Mouse (Mus musculus): ENCODE measurements around the gene Gngt2. TPM values are rescaled to one million over a fixed set of nuclear protein-coding genes. Genes with fewer than 3 reads are reported as not detected.

The Gngt2 gene
- polyA plus RNA-seq, 1 experiment from 2014 or later, result 24.2 TPM

DNA sequence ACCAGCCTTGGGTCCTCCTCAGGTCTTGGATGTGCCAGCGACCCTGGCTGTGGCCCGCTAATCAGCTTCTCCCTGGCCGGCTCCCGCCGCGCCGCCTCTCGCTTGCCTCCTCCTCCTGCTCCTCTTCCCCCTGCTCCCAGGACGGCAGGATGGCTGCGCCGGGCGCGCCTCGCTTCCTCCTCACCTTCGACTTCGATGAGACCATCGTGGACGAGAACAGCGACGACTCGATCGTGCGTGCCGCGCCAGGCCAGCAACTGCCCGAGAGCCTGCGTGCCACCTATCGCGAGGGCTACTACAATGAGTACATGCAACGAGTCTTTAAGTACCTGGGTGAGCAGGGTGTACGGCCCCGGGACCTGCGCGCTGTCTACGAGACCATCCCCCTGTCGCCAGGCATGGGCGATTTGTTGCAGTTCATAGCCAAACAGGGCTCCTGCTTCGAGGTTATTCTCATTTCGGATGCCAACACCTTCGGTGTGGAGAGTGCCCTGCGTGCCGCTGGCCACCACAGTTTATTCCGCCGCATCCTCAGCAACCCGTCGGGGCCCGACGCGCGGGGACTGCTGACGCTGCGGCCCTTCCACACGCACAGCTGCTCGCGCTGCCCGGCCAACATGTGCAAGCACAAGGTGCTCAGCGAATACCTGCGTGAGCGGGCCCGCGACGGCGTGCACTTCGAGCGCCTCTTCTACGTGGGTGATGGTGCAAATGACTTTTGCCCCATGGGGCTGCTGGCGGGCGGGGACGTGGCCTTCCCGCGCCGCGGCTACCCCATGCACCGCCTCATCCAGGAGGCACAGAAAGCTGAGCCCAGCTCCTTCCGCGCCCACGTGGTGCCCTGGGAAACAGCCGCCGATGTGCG lies 6.4 kb upstream of the Gngt2 start:
- Histone ChIP-seq H3K4me1 (ENCODE audit: insufficient read depth, low read length) (peaks cover 37% of the 10 kb centered on the region), H3K27ac (ENCODE audit: low read length) (no peak overlapping the region), H3K4me3 (ENCODE audit: low read length) (peak overlapping the region; percentile 34), H3K4me2 (replicated peaks; ENCODE audit: low read depth, low read length) (peak overlapping the region; percentile 47), H3K36me3 (ENCODE audit: insufficient read depth, low read length) (no peaks in the 10 kb centered on the region), H3K9me3 (ENCODE audit: low read length) (no peaks in the 10 kb centered on the region), H3K9ac (replicated peaks; ENCODE audit: low read length) (peak overlapping the region; percentile 27; the same call in 1 of the 2 replicates), H3K27me3 (ENCODE audit: insufficient read depth, low read length) (peaks cover 84% of the 10 kb centered on the region)
- WGBS, result 2% methylated on average over 80 of the region's 80 CpGs
- no peak for ATAC-seq (ENCODE audit: low FRiP score, low TSS enrichment)

DNA sequence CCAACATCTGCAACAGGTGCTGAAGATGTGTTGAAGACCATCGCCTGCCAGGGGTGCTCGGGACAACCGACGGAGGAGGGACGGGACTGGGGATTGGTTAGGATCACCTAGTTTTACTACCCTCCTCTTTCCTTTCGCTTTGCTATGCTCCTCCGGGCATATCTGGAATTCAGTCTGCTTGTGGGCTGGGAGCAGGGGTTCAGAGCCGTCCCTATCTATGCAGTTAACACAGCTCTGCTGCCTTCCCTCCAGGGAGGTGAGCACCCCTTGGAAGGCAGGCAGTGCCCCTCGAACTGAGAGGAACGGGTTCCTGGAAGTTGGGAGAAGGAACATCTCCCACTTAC lies 5.8 kb upstream of the Gngt2 start:
- no peak for ATAC-seq (ENCODE audit: low FRiP score, low TSS enrichment)
- Histone ChIP-seq H3K4me2 (replicated peaks; ENCODE audit: low read depth, low read length) (peak overlapping the region; percentile 47), H3K36me3 (ENCODE audit: insufficient read depth, low read length) (no peaks in the 10 kb centered on the region), H3K27ac (ENCODE audit: low read length) (no peak overlapping the region), H3K4me1 (ENCODE audit: insufficient read depth, low read length) (peaks cover 43% of the 10 kb centered on the region), H3K9me3 (ENCODE audit: low read length) (no peaks in the 10 kb centered on the region), H3K27me3 (ENCODE audit: insufficient read depth, low read length) (peaks cover 89% of the 10 kb centered on the region), H3K4me3 (ENCODE audit: low read length) (peak overlapping the region; percentile 34), H3K9ac (replicated peaks; ENCODE audit: low read length) (no peak overlapping the region)
- WGBS, result 6% methylated on average over 10 of the region's 10 CpGs

DNA sequence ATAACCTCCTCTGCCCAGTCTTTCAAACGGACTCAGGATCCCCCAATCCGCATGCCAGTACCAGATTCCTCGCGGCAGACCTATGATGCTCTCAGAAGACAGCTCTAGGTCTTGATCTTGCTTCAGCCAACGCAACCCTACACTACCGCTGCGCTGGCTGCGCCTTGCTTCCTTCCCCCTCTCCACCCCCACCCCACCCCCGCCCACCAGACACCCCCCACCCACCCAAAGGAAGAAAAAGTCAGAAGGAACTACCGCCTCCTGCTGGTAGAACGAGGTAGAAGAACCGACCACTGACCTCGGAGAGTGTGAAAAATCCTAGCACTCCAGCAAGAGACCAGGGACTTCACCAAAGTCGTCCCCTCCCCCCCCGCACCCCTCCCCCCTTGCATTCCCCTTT lies 5.4 kb upstream of the Gngt2 start:
- peaks cover 87% of the 10 kb centered on the region for H3K27me3 ChIP-seq (ENCODE audit: insufficient read depth, low read length)
- peak overlapping the region; percentile 34 for H3K4me3 ChIP-seq (ENCODE audit: low read length)
- H3K9ac ChIP-seq (replicated peaks; ENCODE audit: low read length), result no peak overlapping the region
- no peaks in the 10 kb centered on the region for H3K9me3 ChIP-seq (ENCODE audit: low read length)
- ATAC-seq (ENCODE audit: low FRiP score, low TSS enrichment), result no peak
- peak overlapping the region; percentile 47 for H3K4me2 ChIP-seq (replicated peaks; ENCODE audit: low read depth, low read length)
- no peaks in the 10 kb centered on the region for H3K36me3 ChIP-seq (ENCODE audit: insufficient read depth, low read length)
- 5% methylated on average over 13 of the region's 15 CpGs for WGBS
- H3K27ac ChIP-seq (ENCODE audit: low read length), result no peak overlapping the region
- H3K4me1 ChIP-seq (ENCODE audit: insufficient read depth, low read length), result peaks cover 47% of the 10 kb centered on the region

DNA sequence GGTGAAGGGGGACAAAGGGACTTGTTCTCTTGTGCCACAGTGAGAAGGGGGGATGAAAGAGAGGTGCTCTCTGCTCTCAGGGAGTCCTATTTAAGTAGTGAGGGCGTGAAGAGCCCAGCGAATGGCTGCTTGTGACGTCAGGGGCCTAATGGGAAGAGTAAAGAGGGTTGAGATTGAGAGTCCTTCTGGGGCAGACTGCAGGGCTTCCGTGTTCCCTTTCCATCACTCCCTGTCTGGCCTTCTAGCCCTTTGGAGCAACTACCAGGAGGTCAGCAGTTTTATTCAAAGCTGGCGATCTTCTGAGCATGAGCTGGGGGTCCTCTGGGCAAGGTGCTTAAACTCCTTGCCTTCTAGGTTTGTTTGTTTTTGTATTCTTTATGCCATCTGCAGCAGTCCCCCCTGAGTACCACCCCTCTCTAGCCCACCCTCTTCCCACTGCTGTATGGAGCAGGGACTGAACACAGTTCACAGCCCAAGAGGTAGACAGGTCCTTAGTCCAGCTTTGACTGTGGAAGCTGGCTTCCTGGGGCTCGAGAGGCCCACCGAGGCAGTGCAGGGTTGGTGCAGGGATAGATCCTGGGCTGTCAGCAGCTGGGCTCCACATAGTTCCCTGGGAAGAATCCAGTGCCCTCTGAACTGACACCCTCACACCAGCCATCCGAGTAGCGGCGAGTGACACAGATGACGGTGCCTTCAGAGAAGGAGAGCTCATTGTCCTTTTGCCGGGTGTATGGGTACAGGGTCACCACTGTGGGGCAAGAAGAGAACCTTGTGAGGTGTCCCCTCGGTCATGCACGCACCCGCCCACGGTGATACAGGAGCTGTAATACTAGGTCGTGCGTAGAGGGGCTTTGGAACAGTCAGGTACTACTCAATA lies 4.6 kb upstream of the Gngt2 start:
- no peak for ATAC-seq (ENCODE audit: low FRiP score, low TSS enrichment)
- no peak overlapping the region for H3K4me3 ChIP-seq (ENCODE audit: low read length)
- 47% methylated on average over 18 of the region's 18 CpGs for WGBS
- H3K27me3 ChIP-seq (ENCODE audit: insufficient read depth, low read length), result peaks cover 81% of the 10 kb centered on the region
- no peaks in the 10 kb centered on the region for H3K9me3 ChIP-seq (ENCODE audit: low read length)
- peaks cover 52% of the 10 kb centered on the region for H3K4me1 ChIP-seq (ENCODE audit: insufficient read depth, low read length)
- H3K9ac ChIP-seq (replicated peaks; ENCODE audit: low read length), result no peak overlapping the region
- no peaks in the 10 kb centered on the region for H3K36me3 ChIP-seq (ENCODE audit: insufficient read depth, low read length)
- H3K27ac ChIP-seq (ENCODE audit: low read length), result no peak overlapping the region
- no peak overlapping the region for H3K4me2 ChIP-seq (replicated peaks; ENCODE audit: low read depth, low read length)

DNA sequence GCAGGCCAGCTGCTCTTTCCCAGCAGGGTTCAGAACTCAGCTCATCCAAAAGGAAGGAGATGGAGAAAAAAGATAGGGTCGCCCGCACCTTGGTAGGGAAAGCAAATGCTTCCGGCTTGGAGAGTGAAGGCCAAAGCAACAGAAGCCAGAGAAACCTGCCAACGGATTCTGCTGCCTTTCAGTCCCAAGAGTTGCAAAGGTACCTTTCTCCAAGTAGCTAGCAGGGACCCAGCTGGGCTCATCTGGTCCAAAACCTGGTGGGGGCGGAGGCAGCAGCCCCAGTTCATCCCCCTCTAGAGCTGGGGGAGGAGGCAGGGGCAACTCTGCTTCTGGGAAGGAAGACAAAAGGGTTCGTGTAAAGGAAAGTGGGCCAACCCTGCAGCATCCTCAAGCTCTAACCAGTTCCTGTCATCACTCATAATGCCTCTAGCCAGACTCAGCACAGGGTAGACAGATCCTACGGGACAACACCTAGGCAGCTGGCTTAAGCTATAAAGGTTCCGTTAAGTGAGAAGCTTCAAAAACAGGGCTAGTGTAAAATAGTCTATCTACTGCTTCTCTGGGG lies 3.9 kb upstream of the Gngt2 start:
- Histone ChIP-seq H3K4me2 (replicated peaks; ENCODE audit: low read depth, low read length) (no peak overlapping the region), H3K36me3 (ENCODE audit: insufficient read depth, low read length) (no peaks in the 10 kb centered on the region), H3K4me3 (ENCODE audit: low read length) (no peak overlapping the region), H3K9ac (replicated peaks; ENCODE audit: low read length) (no peak overlapping the region), H3K27ac (ENCODE audit: low read length) (no peak overlapping the region), H3K4me1 (ENCODE audit: insufficient read depth, low read length) (peaks cover 54% of the 10 kb centered on the region), H3K27me3 (ENCODE audit: insufficient read depth, low read length) (peaks cover 78% of the 10 kb centered on the region), H3K9me3 (ENCODE audit: low read length) (no peaks in the 10 kb centered on the region)
- no peak for ATAC-seq (ENCODE audit: low FRiP score, low TSS enrichment)
- WGBS, result 26% methylated on average over 8 of the region's 8 CpGs

DNA sequence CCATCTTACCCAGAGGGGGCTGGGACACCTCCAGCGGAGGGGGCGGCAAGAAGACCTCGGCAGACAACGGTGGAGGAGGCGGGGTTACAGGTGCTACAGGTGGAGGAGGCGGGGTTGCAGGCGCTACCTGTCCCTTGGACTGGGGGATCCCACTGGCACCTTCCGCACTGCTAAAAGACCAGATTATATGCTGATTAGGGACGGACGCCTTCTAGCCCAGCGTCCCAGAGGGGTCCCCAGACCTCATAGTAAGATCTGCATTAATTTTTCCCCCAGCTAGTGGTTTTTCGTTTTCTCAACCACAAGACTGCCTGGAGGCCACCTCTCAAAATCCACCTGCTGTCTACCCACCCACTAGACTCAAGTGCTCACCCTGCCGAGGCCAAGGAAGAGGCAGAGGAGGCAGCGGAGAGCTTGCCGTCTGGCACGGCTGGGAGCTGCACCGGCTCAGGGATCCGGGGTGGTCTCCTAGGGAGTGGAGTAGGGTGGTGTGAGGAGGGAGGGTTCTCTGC lies 3.3 kb upstream of the Gngt2 start:
- WGBS, result 18% methylated on average over 18 of the region's 18 CpGs
- no peak overlapping the region for H3K9ac ChIP-seq (replicated peaks; ENCODE audit: low read length)
- H3K4me3 ChIP-seq (ENCODE audit: low read length), result no peak overlapping the region
- H3K27ac ChIP-seq (ENCODE audit: low read length), result no peak overlapping the region
- H3K4me2 ChIP-seq (replicated peaks; ENCODE audit: low read depth, low read length), result no peak overlapping the region
- peaks cover 72% of the 10 kb centered on the region for H3K27me3 ChIP-seq (ENCODE audit: insufficient read depth, low read length)
- ATAC-seq (ENCODE audit: low FRiP score, low TSS enrichment), result no peak
- no peaks in the 10 kb centered on the region for H3K36me3 ChIP-seq (ENCODE audit: insufficient read depth, low read length)
- no peaks in the 10 kb centered on the region for H3K9me3 ChIP-seq (ENCODE audit: low read length)
- H3K4me1 ChIP-seq (ENCODE audit: insufficient read depth, low read length), result peaks cover 56% of the 10 kb centered on the region

DNA sequence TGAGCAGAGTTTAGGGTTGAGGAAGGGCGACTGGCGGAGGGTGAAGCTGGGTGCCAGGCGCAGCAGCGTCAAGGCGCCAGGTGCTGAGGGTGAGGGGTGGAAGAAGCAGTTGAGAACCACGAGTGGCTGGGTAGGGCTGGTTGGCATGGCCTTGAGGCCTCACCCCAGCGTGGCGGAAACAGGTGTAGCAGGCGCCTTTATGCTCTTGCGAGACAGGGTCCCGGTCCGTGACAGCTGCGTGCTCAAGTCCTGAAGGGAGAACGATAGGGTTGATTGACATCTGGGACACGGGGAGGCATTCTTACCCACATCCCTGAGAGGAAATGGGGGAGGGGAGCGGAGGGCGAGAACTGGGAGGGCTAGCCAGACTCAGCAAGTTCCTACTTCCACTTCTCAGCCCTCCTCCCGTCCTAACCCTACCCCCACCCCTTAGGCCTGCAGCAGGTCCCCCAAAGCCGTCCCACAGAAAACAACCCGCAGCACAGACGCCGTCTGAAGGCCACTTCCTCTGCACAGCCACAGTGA lies 2.8 kb upstream of the Gngt2 start:
- no peak for ATAC-seq (ENCODE audit: low FRiP score, low TSS enrichment)
- peaks cover 67% of the 10 kb centered on the region for H3K27me3 ChIP-seq (ENCODE audit: insufficient read depth, low read length)
- peaks cover 57% of the 10 kb centered on the region for H3K4me1 ChIP-seq (ENCODE audit: insufficient read depth, low read length)
- H3K27ac ChIP-seq (ENCODE audit: low read length), result no peak overlapping the region
- H3K9me3 ChIP-seq (ENCODE audit: low read length), result no peaks in the 10 kb centered on the region
- no peak overlapping the region for H3K9ac ChIP-seq (replicated peaks; ENCODE audit: low read length)
- H3K36me3 ChIP-seq (ENCODE audit: insufficient read depth, low read length), result no peaks in the 10 kb centered on the region
- WGBS, result 5% methylated on average over 22 of the region's 22 CpGs
- H3K4me3 ChIP-seq (ENCODE audit: low read length), result no peak overlapping the region
- no peak overlapping the region for H3K4me2 ChIP-seq (replicated peaks; ENCODE audit: low read depth, low read length)

DNA sequence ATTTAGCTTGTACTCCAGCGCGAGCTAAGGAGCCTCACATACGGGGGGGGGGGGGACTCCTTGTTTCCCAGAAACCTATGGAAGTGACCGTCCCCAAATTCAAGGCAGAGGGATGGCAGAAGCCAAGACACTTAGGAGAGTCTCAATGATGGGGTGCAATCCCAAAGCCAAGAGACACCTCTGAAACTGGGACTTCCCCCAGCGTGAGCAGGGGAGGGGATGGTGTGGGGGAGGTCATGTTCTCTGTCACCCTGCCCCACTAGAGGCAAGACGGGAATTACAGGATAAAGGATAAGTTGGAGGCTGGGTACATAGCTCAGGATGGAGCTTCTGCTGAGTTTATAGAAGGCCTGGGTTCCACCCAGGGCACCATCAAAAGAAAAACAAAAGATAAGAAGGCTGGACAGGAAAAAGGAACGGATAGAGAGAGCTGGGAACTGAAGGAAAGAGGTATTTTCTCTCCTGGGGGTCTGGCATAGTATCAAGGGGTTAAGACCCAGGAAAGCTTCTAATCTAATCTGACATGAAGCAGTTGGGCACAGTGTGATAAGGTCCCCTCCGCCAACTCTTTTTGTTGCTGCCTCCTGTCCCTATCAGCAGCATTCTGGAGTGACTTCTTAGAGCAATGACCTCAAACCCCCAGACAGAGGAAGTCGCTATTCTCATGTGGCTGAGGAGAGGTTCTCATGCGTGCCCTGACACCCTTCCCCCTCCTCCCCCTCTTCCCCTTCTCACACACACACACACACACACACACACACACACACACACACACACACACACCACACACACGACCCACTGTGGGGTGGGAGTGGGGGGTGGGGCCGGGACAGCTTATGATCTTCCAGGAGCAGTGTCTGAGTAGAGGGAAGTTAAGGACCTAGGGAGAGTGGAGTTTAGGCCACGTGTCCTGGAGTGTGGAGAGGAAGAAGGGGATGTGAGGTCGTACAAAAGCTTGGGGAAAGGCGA lies 2.0 kb upstream of the Gngt2 start:
- WGBS, result 20% methylated on average over 15 of the region's 15 CpGs
- Histone ChIP-seq H3K27me3 (ENCODE audit: insufficient read depth, low read length) (peaks cover 59% of the 10 kb centered on the region), H3K9ac (replicated peaks; ENCODE audit: low read length) (no peak overlapping the region), H3K9me3 (ENCODE audit: low read length) (no peaks in the 10 kb centered on the region), H3K4me3 (ENCODE audit: low read length) (no peak overlapping the region), H3K36me3 (ENCODE audit: insufficient read depth, low read length) (no peaks in the 10 kb centered on the region), H3K4me1 (ENCODE audit: insufficient read depth, low read length) (peaks cover 57% of the 10 kb centered on the region), H3K27ac (ENCODE audit: low read length) (peak overlapping the region; percentile 9; the same call in 1 of the 2 replicates), H3K4me2 (replicated peaks; ENCODE audit: low read depth, low read length) (no peak overlapping the region)
- no peak for ATAC-seq (ENCODE audit: low FRiP score, low TSS enrichment)

DNA sequence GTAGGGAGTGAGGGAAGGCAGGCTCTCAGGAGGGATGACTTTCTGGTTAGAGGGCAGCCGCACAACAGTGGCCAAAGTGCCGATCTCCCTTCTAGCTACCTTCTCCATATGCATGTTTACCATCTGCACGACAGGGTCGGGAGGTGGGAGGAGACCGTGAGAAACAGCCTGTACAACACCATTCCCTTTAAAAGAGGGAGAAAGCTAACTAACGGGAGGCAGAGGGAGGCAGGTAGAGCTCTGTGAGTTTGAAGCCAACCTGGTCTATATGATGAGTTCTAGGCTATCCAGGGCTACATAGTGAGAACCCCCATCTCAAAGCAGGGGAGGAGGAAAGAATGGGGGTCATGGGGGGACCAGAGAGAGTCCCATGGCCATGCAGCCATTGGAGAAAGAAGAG lies 1.2 kb upstream of the Gngt2 start:
- Histone ChIP-seq H3K27me3 (ENCODE audit: insufficient read depth, low read length) (peaks cover 51% of the 10 kb centered on the region), H3K9me3 (ENCODE audit: low read length) (no peaks in the 10 kb centered on the region), H3K9ac (replicated peaks; ENCODE audit: low read length) (no peak overlapping the region), H3K4me1 (ENCODE audit: insufficient read depth, low read length) (peaks cover 50% of the 10 kb centered on the region), H3K27ac (ENCODE audit: low read length) (peak overlapping the region; percentile 9; the same call in 1 of the 2 replicates), H3K36me3 (ENCODE audit: insufficient read depth, low read length) (no peaks in the 10 kb centered on the region), H3K4me2 (replicated peaks; ENCODE audit: low read depth, low read length) (no peak overlapping the region), H3K4me3 (ENCODE audit: low read length) (no peak overlapping the region)
- no peak for ATAC-seq (ENCODE audit: low FRiP score, low TSS enrichment)
- 30% methylated on average over 6 of the region's 6 CpGs for WGBS

All from kidney, embryonic 16.5 days (tissue).